Mouse (Mus musculus) ovary, postnatal 36 days (tissue): ENCODE measurements at regions not wholly inside any gene's neighbourhood (a gene's known extent, or its start where the extent isn't known, plus 50 kb on each side); places are given as distances from the start of the nearest gene placed in this dataset.

Experiments
- DNase-seq: peaks from one replicate; pipeline ENCODE4 v3.0.0; 2022; ENCODE audit warnings: low spot score, mixed read lengths

GRCm38 (mm10) chr1:85339821-85340220, 69.5 kb upstream of the C130026I21Rik start:
- DNase-seq = peak; percentile 3
